Mouse (Mus musculus): ENCODE measurements around the gene Ccin. TPM values are rescaled to one million over a fixed set of nuclear protein-coding genes. Genes with fewer than 3 reads are reported as not detected.

Gene Ccin
- polyA plus RNA-seq, 1 experiment from 2014 or later = not detected

DNA sequence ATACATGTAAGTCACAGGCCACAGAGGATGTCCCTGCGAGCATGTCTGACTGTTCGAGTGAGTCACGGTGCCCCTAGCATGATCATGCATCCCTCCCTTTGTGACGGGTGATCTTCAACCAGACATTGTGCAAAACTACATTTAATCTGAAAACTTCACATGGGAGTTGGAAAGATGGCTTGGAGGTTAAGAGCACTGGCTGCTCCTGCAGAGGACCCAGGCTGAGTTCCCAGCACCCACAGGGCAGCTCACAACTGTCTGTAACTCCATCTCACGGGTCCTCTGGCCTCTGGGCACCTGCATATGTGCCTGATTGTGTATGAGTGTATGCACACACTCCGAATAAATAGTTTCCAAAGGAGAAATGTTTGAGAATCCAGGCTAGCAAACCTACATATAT, 41.0 kb downstream of the Ccin start:
- Histone ChIP-seq H3K27ac (ENCODE audit: low read length) (no peak overlapping the region), H3K4me1 (ENCODE audit: insufficient read depth, low read depth, low read length) (no peaks in the 10 kb centered on the region), H3K27me3 (replicated peaks; ENCODE audit: insufficient read depth, low read length) (no peaks in the 10 kb centered on the region), H3K9ac (replicated peaks; ENCODE audit: low read depth) (no peak overlapping the region), H3K36me3 (ENCODE audit: insufficient read depth, low read length) (peaks cover 68% of the 10 kb centered on the region; the same call in 1 of the 2 replicates), H3K4me2 (replicated peaks; ENCODE audit: low read depth, low read length) (no peak overlapping the region), H3K9me3 (ENCODE audit: low read length) (no peaks in the 10 kb centered on the region), H3K4me3 (ENCODE audit: low read depth, low read length) (no peak overlapping the region)
- ATAC-seq (no peak), DNase-seq (ENCODE audit: low spot score) (no peak)
- 93% methylated on average over 6 of the region's 6 CpGs for WGBS
- TF ChIP-seq CTCF (IDR thresholded peaks at IDR 0.05) = no peak
- no peak for TF ChIP-seq EP300 (IDR thresholded peaks at IDR 0.05)

DNA sequence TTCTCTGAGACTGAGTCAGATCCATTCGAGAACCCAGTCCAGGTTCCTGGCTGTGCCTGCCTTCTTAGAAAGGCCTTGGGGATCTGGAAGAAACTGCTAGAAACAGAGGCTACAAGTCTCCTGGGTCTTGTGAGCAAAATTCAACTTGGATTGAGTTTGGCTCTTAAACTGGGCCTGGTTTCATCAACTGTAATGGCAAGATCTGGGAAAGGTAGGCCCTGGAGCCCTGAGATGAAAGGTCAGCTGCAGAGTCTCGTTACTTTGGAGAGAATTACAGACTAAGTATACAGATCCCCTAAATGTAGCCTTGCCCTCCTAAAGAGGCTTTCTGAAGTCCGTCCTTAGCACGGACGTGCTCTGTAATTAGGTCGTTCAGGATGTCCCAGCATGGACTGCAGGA, 42.3 kb downstream of the Ccin start:
- Histone ChIP-seq H3K4me2 (replicated peaks; ENCODE audit: low read depth, low read length) (no peak overlapping the region), H3K27me3 (replicated peaks; ENCODE audit: insufficient read depth, low read length) (no peaks in the 10 kb centered on the region), H3K4me3 (ENCODE audit: low read depth, low read length) (no peak overlapping the region), H3K36me3 (ENCODE audit: insufficient read depth, low read length) (peaks cover 63% of the 10 kb centered on the region), H3K4me1 (ENCODE audit: insufficient read depth, low read depth, low read length) (no peaks in the 10 kb centered on the region), H3K9ac (replicated peaks; ENCODE audit: low read depth) (no peak overlapping the region), H3K9me3 (ENCODE audit: low read length) (no peaks in the 10 kb centered on the region), H3K27ac (ENCODE audit: low read length) (no peak overlapping the region)
- WGBS = 91% methylated on average over 6 of the region's 6 CpGs
- TF ChIP-seq EP300 (IDR thresholded peaks at IDR 0.05) (no peak), CTCF (IDR thresholded peaks at IDR 0.05) (no peak)
- DNase-seq (ENCODE audit: low spot score) = no peak
- no peak for ATAC-seq

DNA sequence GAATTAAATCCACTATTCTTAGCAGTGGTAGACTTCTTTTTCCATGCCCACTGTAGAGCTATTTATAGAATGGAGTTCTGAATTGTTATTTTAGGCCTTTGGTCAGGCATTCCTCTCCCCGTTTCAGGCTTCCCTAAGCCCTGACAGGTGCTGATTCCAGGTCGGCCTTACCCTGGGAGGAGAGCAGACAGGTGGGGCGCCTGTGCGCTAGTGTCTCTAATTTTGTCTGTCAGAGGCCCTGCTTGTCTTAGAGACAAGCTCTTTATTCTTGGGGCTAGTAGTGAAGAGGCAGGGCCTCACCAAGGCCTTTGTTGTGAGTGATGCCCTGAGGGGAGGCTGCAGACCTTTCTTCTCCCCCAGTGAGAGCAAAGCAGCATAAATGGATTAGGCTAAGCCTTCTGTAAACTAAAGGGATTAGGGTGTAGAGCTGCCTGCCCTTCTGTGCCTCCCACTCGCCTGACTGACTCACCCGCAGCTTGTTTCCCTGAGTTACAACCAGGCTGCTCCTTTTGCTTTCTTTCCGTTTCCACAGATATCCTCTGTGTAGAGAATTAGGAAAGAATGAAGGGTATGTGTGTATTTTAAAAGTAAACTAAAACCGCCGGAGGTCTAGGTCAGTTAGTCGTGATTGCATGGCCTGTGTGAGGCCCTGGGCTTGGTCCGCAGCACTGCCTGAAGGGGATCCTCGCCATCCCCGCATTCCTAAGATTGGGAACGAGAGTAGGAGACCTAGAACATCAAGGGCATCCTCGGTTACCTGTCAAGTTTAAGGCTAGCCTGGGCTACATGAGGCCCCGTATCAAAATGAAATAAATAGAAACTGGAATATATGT, 45.2 kb downstream of the Ccin start:
- 56% methylated on average over 16 of the region's 16 CpGs for WGBS
- no peak for ATAC-seq

DNA sequence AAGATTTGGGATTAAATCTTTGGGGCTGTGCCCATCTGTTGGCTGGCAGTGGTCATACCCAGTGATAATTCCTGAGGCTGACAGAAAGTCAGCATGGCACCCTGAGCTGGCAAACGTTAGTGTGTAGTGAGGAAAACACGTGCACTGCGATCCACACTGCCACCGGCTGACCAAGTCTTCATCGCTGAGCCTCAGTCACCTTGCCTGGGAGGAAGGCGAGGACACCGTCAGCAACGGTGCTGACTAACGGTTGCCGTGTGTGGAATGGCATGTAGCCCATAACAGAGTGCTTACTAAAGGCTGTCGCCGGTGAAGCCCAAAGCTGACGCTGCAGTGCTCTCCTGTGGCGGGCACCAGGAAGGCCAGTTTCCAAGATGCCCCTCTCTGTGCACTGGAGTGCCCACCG, 46.4 kb downstream of the Ccin start:
- H3K4me1 ChIP-seq (ENCODE audit: insufficient read depth, low read depth, low read length) = no peaks in the 10 kb centered on the region
- H3K27ac ChIP-seq (ENCODE audit: low read length) = no peak overlapping the region
- ATAC-seq = no peak
- no peak overlapping the region for H3K4me2 ChIP-seq (replicated peaks; ENCODE audit: low read depth, low read length)
- H3K9me3 ChIP-seq (ENCODE audit: low read length) = no peaks in the 10 kb centered on the region
- TF ChIP-seq CTCF (IDR thresholded peaks at IDR 0.05) (no peak), EP300 (IDR thresholded peaks at IDR 0.05) (no peak)
- no peak for DNase-seq (ENCODE audit: low spot score)
- no peaks in the 10 kb centered on the region for H3K27me3 ChIP-seq (replicated peaks; ENCODE audit: insufficient read depth, low read length)
- no peak overlapping the region for H3K9ac ChIP-seq (replicated peaks; ENCODE audit: low read depth)
- no peak overlapping the region for H3K4me3 ChIP-seq (ENCODE audit: low read depth, low read length)
- H3K36me3 ChIP-seq (ENCODE audit: insufficient read depth, low read length) = peaks cover 62% of the 10 kb centered on the region
- 82% methylated on average over 15 of the region's 15 CpGs for WGBS

More for the DNA sequence above, 45.2 kb downstream of the Ccin start:
- TF ChIP-seq CTCF (IDR thresholded peaks at IDR 0.05) (no peak), EP300 (IDR thresholded peaks at IDR 0.05) (no peak)
- H3K4me2 ChIP-seq (replicated peaks; ENCODE audit: low read depth, low read length) = no peak overlapping the region
- H3K9ac ChIP-seq (replicated peaks; ENCODE audit: low read depth) = no peak overlapping the region
- no peaks in the 10 kb centered on the region for H3K9me3 ChIP-seq (ENCODE audit: low read length)
- peaks cover 65% of the 10 kb centered on the region for H3K36me3 ChIP-seq (ENCODE audit: insufficient read depth, low read length)
- no peak overlapping the region for H3K4me3 ChIP-seq (ENCODE audit: low read depth, low read length)
- H3K27me3 ChIP-seq (replicated peaks; ENCODE audit: insufficient read depth, low read length) = no peaks in the 10 kb centered on the region
- H3K4me1 ChIP-seq (ENCODE audit: insufficient read depth, low read depth, low read length) = no peaks in the 10 kb centered on the region
- no peak for DNase-seq (ENCODE audit: low spot score)
- H3K27ac ChIP-seq (ENCODE audit: low read length) = no peak overlapping the region

DNA sequence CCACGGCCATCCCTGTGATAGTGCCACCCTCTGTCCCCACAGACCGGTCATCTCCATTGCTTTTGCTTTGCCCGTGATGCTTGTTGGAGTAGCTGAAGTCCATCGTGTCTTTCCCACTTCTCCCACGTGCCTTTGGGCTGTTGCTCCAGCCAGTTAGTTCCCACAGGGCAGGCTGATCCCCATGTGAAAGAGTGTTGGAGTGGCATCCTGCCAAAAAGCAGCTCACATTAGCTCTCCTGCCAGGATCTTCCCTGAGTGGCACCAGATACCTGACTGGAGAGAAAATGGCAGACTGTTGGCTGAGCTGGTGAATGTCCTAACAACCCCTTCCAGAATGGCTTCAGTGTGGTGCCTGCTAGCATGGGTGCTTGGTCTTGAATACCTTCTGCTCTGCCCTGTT, 48.2 kb downstream of the Ccin start:
- 78% methylated on average over 5 of the region's 5 CpGs for WGBS
- TF ChIP-seq EP300 (IDR thresholded peaks at IDR 0.05) (no peak), CTCF (IDR thresholded peaks at IDR 0.05) (no peak)
- Histone ChIP-seq H3K4me2 (replicated peaks; ENCODE audit: low read depth, low read length) (no peak overlapping the region), H3K36me3 (ENCODE audit: insufficient read depth, low read length) (peaks cover 49% of the 10 kb centered on the region), H3K9me3 (ENCODE audit: low read length) (no peaks in the 10 kb centered on the region), H3K4me1 (ENCODE audit: insufficient read depth, low read depth, low read length) (no peaks in the 10 kb centered on the region), H3K27me3 (replicated peaks; ENCODE audit: insufficient read depth, low read length) (no peaks in the 10 kb centered on the region), H3K27ac (ENCODE audit: low read length) (no peak overlapping the region), H3K9ac (replicated peaks; ENCODE audit: low read depth) (no peak overlapping the region), H3K4me3 (ENCODE audit: low read depth, low read length) (no peak overlapping the region)
- DNase-seq (ENCODE audit: low spot score) (no peak), ATAC-seq (no peak)

Other genes starting within 250 kb of the Ccin start
- gene Olfr159, start 212.5 kb upstream of the Ccin start, polyA plus RNA-seq (2015; fragmentation: Nextera tagmentation; extraction: Ambion mirVana) = not detected in 2 replicates
- not detected in 2 replicates for gene Olfr156, start 159.6 kb upstream of the Ccin start, polyA plus RNA-seq (2015; fragmentation: Nextera tagmentation; extraction: Ambion mirVana)
- not detected in 2 replicates for gene Olfr157, start 143.3 kb upstream of the Ccin start, polyA plus RNA-seq (2015; fragmentation: Nextera tagmentation; extraction: Ambion mirVana)
- not detected in 2 replicates for gene Olfr155, start 131.9 kb upstream of the Ccin start, polyA plus RNA-seq (2015; fragmentation: Nextera tagmentation; extraction: Ambion mirVana)
- 13.6 TPM in 2 replicates for gene Reck, start 108.0 kb upstream of the Ccin start, polyA plus RNA-seq (2015; fragmentation: Nextera tagmentation; extraction: Ambion mirVana)
- gene Glipr2, start 26.1 kb upstream of the Ccin start, polyA plus RNA-seq (2015; fragmentation: Nextera tagmentation; extraction: Ambion mirVana) = 37.9 and 41.4 TPM in 2 replicates
- gene Clta, start 21.0 kb downstream of the Ccin start, polyA plus RNA-seq (2015; fragmentation: Nextera tagmentation; extraction: Ambion mirVana) = 209 and 221 TPM in 2 replicates
- 25.1 and 33.1 TPM in 2 replicates for gene Gne, start 100.7 kb downstream of the Ccin start, polyA plus RNA-seq (2015; fragmentation: Nextera tagmentation; extraction: Ambion mirVana)